Mouse (Mus musculus) hindbrain, embryonic 10.5 days (tissue): Measurements from ENCODE around the gene Scaf4. TPM values are rescaled to one million over a fixed set of nuclear protein-coding genes. Genes with fewer than 3 reads are reported as not detected.

ENCODE experiments used
- DNase-seq: peaks from one replicate; pipeline ENCODE4 v3.0.0-alpha.2; 2017; ENCODE audit warnings: low spot score
- H3K27ac ChIP-seq: fragments of 300-500 bp; sonication (generic); 2 replicates; pipeline ENCODE4 v1.5.1; 2016; ENCODE audit warnings: mild to moderate bottlenecking, moderate library complexity
- H3K27me3 ChIP-seq: fragments of 300-500 bp; sonication (generic); 2 replicates; pipeline ENCODE4 v1.6.1; 2016; ENCODE audit warnings: mild to moderate bottlenecking; ENCODE audit not compliant: poor library complexity, insufficient read depth, severe bottlenecking
- H3K36me3 ChIP-seq: fragments of 300-500 bp; sonication (generic); 2 replicates; pipeline ENCODE4 v1.6.1; 2016; ENCODE audit warnings: mild to moderate bottlenecking, moderate library complexity
- H3K4me1 ChIP-seq: fragments of 300-500 bp; sonication (generic); replicated peaks from 2 replicates; pipeline ENCODE4 v1.6.1; 2016; ENCODE audit warnings: mild to moderate bottlenecking
- H3K4me3 ChIP-seq: fragments of 300-500 bp; sonication (generic); 2 replicates; pipeline ENCODE4 v1.5.1; 2016; ENCODE audit warnings: mild to moderate bottlenecking, moderate library complexity
- H3K9me3 ChIP-seq: fragments of 300-500 bp; sonication (generic); 2 replicates; pipeline ENCODE4 v1.6.1; 2016; ENCODE audit warnings: mild to moderate bottlenecking, moderate library complexity
- WGBS: fragments of 180-500 bp; shearing (Covaris S2); methylation state at CpG from one replicate; pipeline ENCODE4 v1.1.7; 2016; 5-methylcytosine and 5-hydroxymethylcytosine counted together
- polyA plus RNA-seq: library from polyadenylated mRNA; unstranded; fragments of >200 nt; fragmentation: Nextera tagmentation; extraction: Ambion mirVana; gene quantifications from 2 replicates; pipeline ENCODE4 v1.2.1, GENCODE M21; 2016

Gene Scaf4
- polyA plus RNA-seq, 1 experiment from 2014 or later: 36.6 TPM

- no peaks in the 10 kb centered on the region for H3K36me3 ChIP-seq
- no peaks in the 10 kb centered on the region for H3K9me3 ChIP-seq
- no peak overlapping the region for H3K4me3 ChIP-seq
- no peak overlapping the region for H3K27ac ChIP-seq
- H3K4me1 ChIP-seq: peaks cover 19% of the 10 kb centered on the region
- no peaks in the 10 kb centered on the region for H3K27me3 ChIP-seq
- 78% methylated on average over 19 of the region's 19 CpGs for WGBS
- DNase-seq: no peak
These were observed 82.2 kb downstream of the Scaf4 start for GRCm38 (mm10) chr16:90202140-90202539.

- peaks cover 24% of the 10 kb centered on the region for H3K4me1 ChIP-seq
- no peak for DNase-seq
- WGBS: 89% methylated on average over 10 of the region's 10 CpGs
- H3K9me3 ChIP-seq: no peaks in the 10 kb centered on the region
- no peak overlapping the region for H3K27ac ChIP-seq
- no peaks in the 10 kb centered on the region for H3K36me3 ChIP-seq
- 0 out of 2 replicates have a peak, but pooled peaks cover 4% of the 10 kb centered on the region for H3K27me3 ChIP-seq
- H3K4me3 ChIP-seq: no peak overlapping the region
These were observed 85.1 kb downstream of the Scaf4 start for GRCm38 (mm10) chr16:90199174-90199573.

GRCm38 (mm10) chr16:90198626-90199025, 85.7 kb downstream of the Scaf4 start:
- WGBS: 93% methylated on average over 6 of the region's 6 CpGs
- H3K4me1 ChIP-seq: peaks cover 24% of the 10 kb centered on the region
- no peak for DNase-seq

GRCm38 (mm10) chr16:90197337-90197973, 86.8 kb downstream of the Scaf4 start:
- H3K9me3 ChIP-seq: no peaks in the 10 kb centered on the region
- WGBS: 3% methylated on average over 22 of the region's 22 CpGs
- H3K27me3 ChIP-seq: 0 out of 2 replicates have a peak, but pooled peaks cover 4% of the 10 kb centered on the region
- H3K27ac ChIP-seq: peak overlapping the region; percentile 85
- H3K4me1 ChIP-seq: peaks cover 21% of the 10 kb centered on the region
- peak; percentile 82 for DNase-seq
- peak overlapping the region; percentile 53 for H3K4me3 ChIP-seq
- H3K36me3 ChIP-seq: no peaks in the 10 kb centered on the region

More at GRCm38 (mm10) chr16:90198626-90199025, 85.7 kb downstream of the Scaf4 start:
- Histone ChIP-seq H3K9me3 (no peaks in the 10 kb centered on the region), H3K27me3 (0 out of 2 replicates have a peak, but pooled peaks cover 4% of the 10 kb centered on the region), H3K36me3 (no peaks in the 10 kb centered on the region), H3K27ac (no peak overlapping the region), H3K4me3 (no peak overlapping the region)

GRCm38 (mm10) chr16:90196688-90197240, 87.5 kb downstream of the Scaf4 start:
- no peak for DNase-seq
- 88% methylated on average over 7 of the region's 7 CpGs for WGBS
- H3K9me3 ChIP-seq: no peaks in the 10 kb centered on the region
- H3K4me1 ChIP-seq: peaks cover 17% of the 10 kb centered on the region
- 0 out of 2 replicates have a peak, but pooled peaks cover 4% of the 10 kb centered on the region for H3K27me3 ChIP-seq
- no peak overlapping the region for H3K27ac ChIP-seq
- H3K4me3 ChIP-seq: peak overlapping the region; percentile 53
- no peaks in the 10 kb centered on the region for H3K36me3 ChIP-seq

GRCm38 (mm10) chr16:90193719-90194118, 90.6 kb downstream of the Scaf4 start:
- DNase-seq: no peak
- H3K9me3 ChIP-seq: no peaks in the 10 kb centered on the region

GRCm38 (mm10) chr16:90191289-90191688, 93.0 kb downstream of the Scaf4 start:
- Histone ChIP-seq H3K4me3 (no peak overlapping the region), H3K27ac (no peak overlapping the region), H3K27me3 (0 out of 2 replicates have a peak, but pooled peaks cover under 1% of the 10 kb centered on the region), H3K9me3 (no peaks in the 10 kb centered on the region), H3K36me3 (no peaks in the 10 kb centered on the region), H3K4me1 (peaks cover 7% of the 10 kb centered on the region; the same call in 1 of the 2 replicates)
- no peak for DNase-seq
- WGBS: 70% methylated on average over 6 of the region's 6 CpGs

More at GRCm38 (mm10) chr16:90193719-90194118, 90.6 kb downstream of the Scaf4 start:
- Histone ChIP-seq H3K27ac (no peak overlapping the region), H3K4me3 (no peak overlapping the region), H3K27me3 (0 out of 2 replicates have a peak, but pooled peaks cover 4% of the 10 kb centered on the region), H3K4me1 (peaks cover 17% of the 10 kb centered on the region), H3K36me3 (no peaks in the 10 kb centered on the region)

- Histone ChIP-seq H3K27ac (no peak overlapping the region), H3K4me1 (peaks cover 7% of the 10 kb centered on the region; the same call in 1 of the 2 replicates), H3K36me3 (no peaks in the 10 kb centered on the region), H3K9me3 (no peaks in the 10 kb centered on the region), H3K4me3 (no peak overlapping the region), H3K27me3 (peaks cover 3% of the 10 kb centered on the region; the same call in 1 of the 2 replicates)
- 36% methylated on average over 13 of the region's 13 CpGs for WGBS
- peak; percentile 30 for DNase-seq
These were observed 96.8 kb downstream of the Scaf4 start for GRCm38 (mm10) chr16:90187453-90187852.

GRCm38 (mm10) chr16:90185928-90186588, 98.2 kb downstream of the Scaf4 start:
- Histone ChIP-seq H3K9me3 (no peaks in the 10 kb centered on the region), H3K4me3 (no peak overlapping the region), H3K4me1 (peaks cover 7% of the 10 kb centered on the region; the same call in 1 of the 2 replicates), H3K36me3 (no peaks in the 10 kb centered on the region), H3K27me3 (peaks cover 3% of the 10 kb centered on the region; the same call in 1 of the 2 replicates), H3K27ac (no peak overlapping the region)
- 41% methylated on average over 8 of the region's 8 CpGs for WGBS
- DNase-seq: peak; percentile 78

- Histone ChIP-seq H3K4me3 (no peak overlapping the region), H3K4me1 (peaks cover 7% of the 10 kb centered on the region; the same call in 1 of the 2 replicates), H3K27ac (no peak overlapping the region), H3K36me3 (no peaks in the 10 kb centered on the region), H3K9me3 (no peaks in the 10 kb centered on the region), H3K27me3 (peaks cover 3% of the 10 kb centered on the region; the same call in 1 of the 2 replicates)
- no peak for DNase-seq
- WGBS: 86% methylated on average over 6 of the region's 6 CpGs
These were observed 100.2 kb downstream of the Scaf4 start for GRCm38 (mm10) chr16:90184135-90184534.

GRCm38 (mm10) chr16:90181673-90182072, 102.6 kb downstream of the Scaf4 start:
- Histone ChIP-seq H3K4me3 (no peak overlapping the region), H3K4me1 (peaks cover 4% of the 10 kb centered on the region), H3K27me3 (peaks cover 3% of the 10 kb centered on the region; the same call in 1 of the 2 replicates), H3K36me3 (no peaks in the 10 kb centered on the region), H3K9me3 (no peaks in the 10 kb centered on the region), H3K27ac (no peak overlapping the region)
- DNase-seq: no peak
- 89% methylated on average over 8 of the region's 8 CpGs for WGBS

GRCm38 (mm10) chr16:90180975-90181374, 103.3 kb downstream of the Scaf4 start:
- Histone ChIP-seq H3K36me3 (no peaks in the 10 kb centered on the region), H3K9me3 (no peaks in the 10 kb centered on the region), H3K27me3 (peaks cover 3% of the 10 kb centered on the region; the same call in 1 of the 2 replicates), H3K4me1 (peaks cover 11% of the 10 kb centered on the region), H3K4me3 (no peak overlapping the region), H3K27ac (no peak overlapping the region)
- DNase-seq: no peak
- WGBS: 87% methylated on average over 6 of the region's 6 CpGs

- Histone ChIP-seq H3K36me3 (no peaks in the 10 kb centered on the region), H3K4me1 (peaks cover 12% of the 10 kb centered on the region), H3K4me3 (no peak overlapping the region), H3K27me3 (no peaks in the 10 kb centered on the region), H3K27ac (no peak overlapping the region), H3K9me3 (no peaks in the 10 kb centered on the region)
- no peak for DNase-seq
- WGBS: 89% methylated on average over 5 of the region's 5 CpGs
These were observed 104.4 kb downstream of the Scaf4 start for GRCm38 (mm10) chr16:90179892-90180291.
